Mouse (Mus musculus) neutrophil, adult 5-6 weeks (primary cell): ENCODE measurements around the gene Grm4. TPM values are rescaled to one million over a fixed set of nuclear protein-coding genes. Genes with fewer than 3 reads are reported as not detected.
"Not testable (repeated sequence)": the region's sequence is repeated elsewhere in the genome, so short reads cannot be mapped to it uniquely, and the experiment has no call there.

Experiments
- ATAC-seq: fragments of 151-379, 151-347 bp; 2 replicates; pipeline ENCODE4 v1.8.0; 2017; ENCODE audit warnings: mild to moderate bottlenecking, moderate TSS enrichment; ENCODE audit not compliant: insufficient number of reproducible peaks, poor library complexity, low FRiP score, severe bottlenecking; ENCODE audit errors: extremely low read depth
- total RNA-seq: library from RNA; stranded (forward); fragments of 200-1000 nt; gene quantifications from 2 replicates; pipeline ENCODE4 v1.2.3, GENCODE M21; 2017

The Grm4 gene
- total RNA-seq, 1 experiment from 2014 or later: not detected

DNA sequence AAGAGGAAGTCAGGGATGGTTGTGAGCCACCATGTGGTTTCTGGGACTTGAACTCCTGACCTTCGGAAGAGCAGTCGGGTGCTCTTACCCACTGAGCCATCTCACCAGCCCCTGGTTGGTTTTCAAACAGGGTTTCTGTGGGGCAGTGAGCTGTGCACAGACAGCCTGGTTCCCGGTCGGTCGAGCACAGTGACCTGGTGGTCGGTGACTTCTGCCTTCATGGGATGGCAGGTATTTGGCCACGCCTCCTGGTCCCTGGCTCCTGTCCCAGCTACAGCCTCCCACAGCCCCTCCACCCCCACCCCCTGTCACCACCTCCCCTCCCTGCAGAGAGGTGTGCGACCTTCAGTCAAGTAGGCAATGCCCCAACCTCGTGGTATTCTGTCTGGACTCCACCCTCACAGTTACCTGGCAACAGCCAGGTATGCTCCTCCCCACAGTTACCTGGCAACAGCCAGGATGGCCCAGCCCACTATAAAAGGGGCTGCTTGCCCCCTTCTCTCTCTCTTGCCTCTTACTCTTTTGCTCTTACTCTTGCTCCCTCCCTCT is 140.2 kb downstream of the Grm4 start:
- ATAC-seq: not testable (repeated sequence)

DNA sequence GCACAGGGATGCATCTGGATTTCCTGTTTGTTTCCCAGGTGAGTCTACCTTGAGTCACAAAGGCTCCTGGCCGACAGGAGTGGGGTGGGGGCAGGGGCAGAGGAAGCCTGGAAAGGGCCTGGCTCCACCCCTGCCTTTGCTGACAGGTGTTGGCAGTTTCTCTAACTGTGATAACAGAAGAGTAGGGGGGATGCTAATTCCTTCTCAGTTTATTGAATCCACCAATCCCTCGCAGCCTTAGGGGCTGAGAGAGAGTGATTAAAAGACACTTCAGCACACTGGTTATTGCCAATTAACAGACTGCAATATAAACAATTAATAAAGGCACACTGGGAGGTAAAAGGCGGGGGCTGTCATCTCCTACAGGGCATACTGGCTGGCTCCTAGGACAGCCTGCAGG is 142.2 kb downstream of the Grm4 start:
- ATAC-seq: no peak

DNA sequence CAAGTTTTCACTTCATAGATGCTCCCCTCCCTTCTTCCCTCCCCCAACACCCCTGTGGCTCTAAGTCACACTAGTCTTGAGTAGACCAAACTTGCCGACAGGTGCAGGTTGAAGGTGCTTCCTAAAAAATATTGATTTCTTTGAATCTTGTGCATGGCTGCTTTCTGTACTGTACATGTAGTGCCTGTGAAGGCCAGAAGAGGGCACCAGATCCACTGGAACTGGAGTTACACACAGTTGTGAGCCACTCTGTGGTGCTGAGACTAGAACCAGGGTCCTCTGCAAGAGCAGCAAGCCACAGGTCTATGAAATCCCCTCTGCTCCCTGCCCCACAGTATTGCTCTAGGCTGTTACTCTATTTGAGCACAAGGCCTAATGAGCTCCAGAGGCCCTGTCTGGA is 144.1 kb downstream of the Grm4 start:
- ATAC-seq: no peak

DNA sequence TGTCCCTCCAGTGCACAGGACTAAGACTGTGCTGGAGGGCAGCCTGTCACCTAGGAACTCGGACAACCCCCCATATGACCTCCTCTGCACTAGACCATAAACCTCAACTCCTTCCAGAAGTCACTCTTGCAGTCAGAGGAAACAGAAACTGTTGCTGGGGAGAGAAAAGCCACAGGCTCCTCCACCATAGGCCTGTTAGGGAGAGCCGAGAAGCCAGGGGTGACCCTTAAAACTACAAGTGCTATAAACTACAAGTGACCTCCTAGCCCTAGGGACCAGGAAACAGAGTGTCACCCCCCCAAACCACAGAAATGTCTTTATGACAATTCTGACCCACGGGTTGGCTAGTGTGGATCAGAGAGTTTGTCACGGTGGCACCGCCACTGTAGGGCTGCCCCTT is 145.7 kb downstream of the Grm4 start:
- no peak for ATAC-seq

Other genes with a start within 250 kb of the Grm4 start
- 29.8 and 34.0 TPM in 2 replicates for gene Hmga1, start 35.1 kb upstream of the Grm4 start, total RNA-seq
- 26.1 and 26.2 TPM in 2 replicates for gene AI413582, start 44.4 kb upstream of the Grm4 start, total RNA-seq
- 81.1 and 84.1 TPM in 2 replicates for gene Nudt3, start 102.1 kb upstream of the Grm4 start, total RNA-seq
- 39.0 TPM in 1 of 2 replicates, not detected in the other for gene RPS10-NUDT3, start 113.8 kb upstream of the Grm4 start, total RNA-seq
- 1,097 and 1,122 TPM in 2 replicates for gene Rps10, start 115.3 kb upstream of the Grm4 start, total RNA-seq
- gene Pacsin1, start 134.1 kb upstream of the Grm4 start, total RNA-seq: 9.3 and 11.2 TPM in 2 replicates
- not detected in 2 replicates for gene Spdef, start 207.6 kb upstream of the Grm4 start, total RNA-seq